Mouse (Mus musculus) right cerebral cortex, postnatal 4 days (tissue): ENCODE measurements around the gene Hist2h3b.
"Not testable (repeated sequence)": the region's sequence is repeated elsewhere in the genome, so short reads cannot be mapped to it uniquely, and the experiment has no call there.

Experiments
- DNase-seq: peaks from one replicate; pipeline ENCODE4 v3.0.0-alpha.2; 2022

Hist2h3b gene

GRCm38 (mm10) chr3:96239949-96240798, 28.3 kb upstream of the Hist2h3b start, which contains the start of gene Hist2h2aa2:
TSS of gene Hist2h2aa2 (minus strand) at chr3:96240276.
- DNase-seq: peak; percentile 87

- DNase-seq: no peak
Observed at GRCm38 (mm10) chr3:96240799-96241197, 27.7 kb upstream of the Hist2h3b start.

DNA sequence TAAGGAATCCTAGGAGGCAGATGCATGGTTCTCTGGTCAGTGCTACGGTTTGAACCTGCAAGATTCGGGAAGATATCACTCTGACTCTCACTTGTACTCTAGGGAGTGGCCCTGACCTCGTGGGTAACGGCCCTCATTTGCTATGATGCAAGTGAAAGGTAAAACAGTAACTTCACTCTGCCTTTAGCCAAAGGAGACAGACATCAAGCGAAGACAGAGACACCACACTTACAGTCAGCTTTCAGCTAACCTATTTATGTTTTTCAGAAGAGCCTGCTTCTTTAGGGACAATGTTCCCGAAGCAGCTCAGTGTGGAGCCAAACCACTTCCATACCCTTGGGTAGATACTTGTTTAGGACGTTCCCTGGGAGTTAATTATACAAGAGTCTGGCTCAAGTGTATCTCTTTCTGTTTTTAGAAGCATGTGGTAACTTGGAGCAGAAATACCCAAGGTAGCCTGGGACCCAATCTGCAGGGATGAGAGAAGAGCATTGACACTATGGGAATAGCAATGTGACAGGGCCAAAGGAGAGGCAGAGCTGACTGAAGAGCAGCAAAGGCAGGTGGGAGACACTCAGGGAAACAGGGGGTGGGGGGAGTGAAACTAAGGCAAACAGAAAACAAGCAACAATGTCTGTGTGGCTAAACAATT, 24.4 kb upstream of the Hist2h3b start:
- no peak for DNase-seq

DNA sequence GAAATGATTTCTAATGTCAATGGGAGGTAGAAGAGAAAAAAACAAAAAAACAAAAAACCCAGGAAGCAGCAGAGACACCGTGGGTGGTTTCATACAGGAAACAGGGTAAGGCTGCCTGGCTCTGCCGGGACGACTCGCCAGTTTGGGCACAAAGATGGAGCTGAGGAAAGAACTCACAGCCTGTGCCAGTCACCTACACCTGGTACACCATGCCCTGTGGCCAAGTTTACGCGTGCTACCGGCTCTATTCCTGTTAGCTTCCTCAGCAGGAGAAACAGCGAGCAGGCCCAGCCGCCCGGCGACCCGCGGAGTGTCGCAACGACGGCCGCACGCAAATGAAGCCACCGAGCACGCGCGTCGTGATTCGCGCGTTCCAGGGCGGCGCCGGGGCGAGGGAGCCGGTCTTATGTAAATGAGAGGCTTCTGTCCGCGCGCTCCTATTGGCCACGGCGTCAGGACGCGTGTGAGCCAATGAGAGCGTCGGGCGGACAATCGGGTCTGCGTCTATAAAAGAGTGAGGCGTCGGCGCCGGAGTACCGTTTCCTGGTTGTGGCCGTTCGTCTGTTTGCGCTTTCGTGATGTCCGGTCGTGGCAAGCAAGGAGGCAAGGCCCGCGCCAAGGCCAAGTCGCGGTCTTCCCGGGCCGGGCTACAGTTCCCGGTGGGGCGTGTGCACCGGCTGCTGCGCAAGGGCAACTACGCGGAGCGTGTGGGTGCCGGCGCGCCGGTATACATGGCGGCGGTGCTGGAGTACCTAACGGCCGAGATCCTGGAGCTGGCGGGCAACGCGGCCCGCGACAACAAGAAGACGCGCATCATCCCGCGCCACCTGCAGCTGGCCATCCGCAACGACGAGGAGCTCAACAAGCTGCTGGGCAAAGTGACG, 23.2 kb upstream of the Hist2h3b start, which contains the start of gene Hist2h2aa1:
Hist2h2aa1 (plus strand) TSS at position 495 of the 884 bp plus-strand sequence.
- DNase-seq: peak; percentile 78

- not testable (repeated sequence) for DNase-seq
Observed at GRCm38 (mm10) chr3:96246018-96246417, 22.4 kb upstream of the Hist2h3b start.

DNA sequence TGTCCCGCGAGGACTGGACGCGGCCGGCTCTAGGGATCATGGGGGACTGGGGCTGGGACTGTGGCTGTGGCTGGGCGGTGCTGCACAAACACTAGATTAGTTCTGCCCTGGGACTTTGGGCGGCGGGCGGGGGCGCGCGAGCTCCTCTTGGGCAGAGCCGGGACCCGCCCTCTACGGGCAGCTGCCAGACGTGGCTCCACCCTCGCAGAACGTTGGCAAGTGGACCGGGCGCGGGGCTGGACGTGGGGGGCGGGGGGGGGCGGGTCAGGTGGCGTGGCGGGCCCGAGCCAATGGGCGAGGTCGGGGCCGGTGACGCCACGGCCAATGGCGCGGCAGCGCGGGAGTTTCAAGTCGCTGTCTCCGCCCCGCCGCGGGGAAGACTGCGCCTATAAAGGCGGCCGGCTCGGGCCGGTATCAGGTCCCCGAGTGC, 22.0 kb upstream of the Hist2h3b start, which contains the start of gene Hist2h3c1:
Hist2h3c1 (plus strand) TSS at position 259 of the 430 bp plus-strand sequence.
- not testable (repeated sequence) for DNase-seq

DNA sequence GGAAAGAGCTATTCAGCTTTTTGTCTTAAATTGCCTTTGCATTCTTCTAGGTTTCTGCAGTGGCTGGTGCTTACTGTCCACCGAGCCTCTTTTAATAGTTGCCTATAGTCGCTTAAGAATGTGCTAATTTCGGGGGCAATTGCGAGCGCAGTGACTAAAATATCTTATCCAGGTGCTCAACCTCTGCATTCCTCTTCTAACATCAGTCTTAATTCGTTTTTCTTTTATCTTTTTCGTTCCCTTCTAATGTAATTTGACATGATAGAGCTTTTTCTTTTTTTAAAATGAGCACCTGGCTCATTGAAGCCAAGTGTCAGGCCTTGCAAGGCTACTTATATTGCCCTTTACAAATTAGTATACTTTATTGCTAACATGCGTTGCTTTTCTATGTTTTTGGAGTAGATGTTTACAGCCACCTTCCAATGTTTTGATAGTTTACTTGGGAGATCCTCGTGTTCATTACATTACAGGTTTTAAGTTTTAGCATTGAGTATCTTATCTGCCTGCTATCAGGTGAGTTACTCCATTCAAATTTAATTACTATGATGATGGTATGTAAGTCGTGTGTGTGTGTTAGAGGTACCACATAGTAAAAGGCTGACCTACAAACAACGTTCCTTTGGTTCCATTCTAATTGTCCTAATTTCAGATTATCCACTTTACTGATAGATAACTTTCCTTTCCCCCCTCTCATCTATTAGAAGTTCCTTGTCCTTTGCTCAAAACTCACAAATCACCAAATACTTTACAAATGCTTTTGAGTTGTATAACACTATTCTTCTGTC, 20.9 kb upstream of the Hist2h3b start:
- DNase-seq: no peak

DNA sequence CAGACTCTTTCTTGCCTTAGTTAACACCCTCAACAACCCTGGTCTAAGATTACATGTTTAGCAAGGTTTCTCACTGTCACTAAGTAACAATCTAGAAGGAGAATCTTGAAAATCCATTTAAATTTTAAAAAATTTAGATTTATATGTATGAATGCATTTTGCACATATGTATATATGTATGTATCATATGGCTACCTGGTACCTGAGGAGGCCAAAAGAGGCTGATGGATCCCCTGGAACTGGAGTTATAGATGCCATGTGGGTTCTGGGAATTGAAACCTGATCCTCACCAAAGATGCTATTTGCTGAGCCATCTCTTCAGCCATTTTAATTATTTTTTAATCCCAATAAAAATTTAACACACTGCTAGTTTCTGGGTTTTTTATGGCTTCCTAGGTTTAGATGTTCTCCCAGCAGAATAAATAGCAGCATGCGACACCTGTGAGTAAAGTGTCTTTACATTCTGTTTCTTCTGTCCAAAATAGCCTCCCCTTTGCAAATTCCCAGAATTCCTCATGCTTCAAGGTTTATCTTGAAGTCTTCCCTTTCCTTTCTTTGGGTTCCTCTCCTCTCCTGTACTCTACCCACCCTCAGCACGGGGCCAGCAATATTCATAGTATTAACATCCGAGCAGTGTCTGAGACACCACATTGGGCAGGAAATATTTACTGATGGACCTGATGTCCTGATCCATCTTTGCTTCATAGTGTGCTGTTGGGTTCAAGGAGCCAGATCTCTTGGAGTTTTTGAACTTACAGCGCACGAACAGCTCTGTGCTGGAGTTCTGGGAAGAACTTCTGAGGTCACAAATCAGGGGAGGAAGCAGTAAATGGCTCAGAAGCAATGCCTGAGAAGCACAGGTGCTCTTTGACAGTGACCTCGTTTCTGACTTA, 20.1 kb upstream of the Hist2h3b start:
- DNase-seq: no peak

DNA sequence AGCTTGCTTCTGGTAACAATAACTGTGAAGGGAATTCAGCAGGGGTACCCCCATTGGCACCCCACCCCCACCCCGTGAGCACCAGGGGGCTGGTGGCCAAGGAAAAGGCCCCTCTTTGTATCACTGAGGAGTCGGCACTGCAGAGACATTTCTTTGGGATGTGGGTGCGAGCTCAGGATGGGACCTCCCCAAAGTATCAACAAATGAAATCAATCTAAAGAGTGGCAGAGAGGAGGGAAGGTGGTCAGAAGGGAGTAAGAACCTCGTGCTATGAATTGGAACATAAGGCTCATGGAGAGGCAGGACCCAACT, 19.5 kb upstream of the Hist2h3b start:
- DNase-seq: no peak

DNA sequence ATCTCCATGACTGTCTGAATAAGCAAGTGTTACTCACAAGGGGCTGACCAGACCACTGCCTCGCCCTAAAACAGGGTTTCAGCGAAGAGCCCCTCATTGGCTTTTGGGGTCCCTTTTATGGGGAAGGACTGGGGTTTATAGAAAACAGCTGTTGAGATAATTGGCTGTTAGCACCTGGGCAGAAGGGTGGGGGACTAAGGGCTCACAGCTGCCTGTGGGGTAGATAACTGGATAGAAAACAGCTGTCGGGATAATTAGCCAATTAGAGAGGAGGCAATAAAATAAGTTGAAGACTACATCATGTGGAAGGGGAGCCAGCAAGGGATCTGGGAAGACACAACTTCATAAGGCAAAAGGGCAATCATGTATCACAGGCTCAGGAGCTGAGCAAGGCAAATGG, 17.6 kb upstream of the Hist2h3b start:
- no peak for DNase-seq

GRCm38 (mm10) chr3:96251787-96252186, 16.7 kb upstream of the Hist2h3b start:
- DNase-seq: no peak

DNA sequence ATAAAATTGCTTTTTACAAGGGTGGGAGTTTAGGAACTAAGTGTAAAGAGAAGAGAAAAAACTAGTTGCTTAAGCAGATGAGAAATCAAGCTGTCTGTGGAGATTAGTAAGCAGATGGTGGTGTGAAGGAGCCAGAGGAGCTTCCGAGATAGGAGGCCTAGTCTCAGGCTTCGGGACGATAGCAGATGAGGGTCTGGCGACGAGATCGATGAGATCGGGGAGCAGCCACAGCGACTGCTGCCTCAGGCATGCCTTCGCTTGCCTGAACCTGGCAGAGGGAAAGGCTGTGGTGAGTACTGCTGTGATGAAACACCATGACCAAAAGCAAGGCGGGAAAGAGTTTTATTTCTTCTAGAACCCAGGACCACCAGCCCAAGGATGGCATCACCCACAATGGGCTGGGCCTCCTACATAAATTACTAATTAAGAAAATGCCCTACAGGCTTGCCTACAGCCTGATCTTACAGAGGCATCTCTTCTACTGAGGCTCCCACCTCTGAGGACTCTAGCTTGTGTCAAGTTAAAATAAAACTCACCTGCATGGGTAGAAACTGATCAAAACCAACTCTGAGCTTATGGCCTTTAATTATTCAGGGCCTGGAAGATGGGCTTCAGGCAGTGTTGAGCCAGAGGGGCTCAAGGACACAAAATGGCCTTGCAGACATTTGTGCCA, 13.6 kb upstream of the Hist2h3b start:
- DNase-seq: no peak

GRCm38 (mm10) chr3:96255926-96256593, 12.4 kb upstream of the Hist2h3b start:
- no peak for DNase-seq

- no peak for DNase-seq
Observed at GRCm38 (mm10) chr3:96257190-96257589, 11.3 kb upstream of the Hist2h3b start.

DNA sequence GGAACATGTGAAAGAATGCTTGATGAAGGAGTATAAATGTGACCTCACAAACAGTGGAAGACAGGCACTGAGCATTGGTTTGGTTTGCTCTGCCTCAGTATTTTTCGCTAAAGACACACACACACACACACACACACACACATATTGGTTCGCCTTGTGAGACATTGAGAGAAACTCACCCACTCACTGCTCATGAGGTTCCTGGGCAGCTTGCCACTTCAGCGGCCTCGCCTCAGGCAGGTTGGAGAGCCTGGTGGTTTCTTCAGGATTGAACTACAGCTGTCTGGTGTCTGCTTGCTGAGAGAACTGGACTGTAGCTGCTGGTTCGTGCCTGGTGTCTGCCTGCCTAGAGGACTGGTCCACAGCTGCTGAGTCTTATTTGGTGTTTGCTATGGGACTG, 8.2 kb upstream of the Hist2h3b start:
- no peak for DNase-seq

GRCm38 (mm10) chr3:96261623-96262022, 6.8 kb upstream of the Hist2h3b start:
- DNase-seq: no peak

DNA sequence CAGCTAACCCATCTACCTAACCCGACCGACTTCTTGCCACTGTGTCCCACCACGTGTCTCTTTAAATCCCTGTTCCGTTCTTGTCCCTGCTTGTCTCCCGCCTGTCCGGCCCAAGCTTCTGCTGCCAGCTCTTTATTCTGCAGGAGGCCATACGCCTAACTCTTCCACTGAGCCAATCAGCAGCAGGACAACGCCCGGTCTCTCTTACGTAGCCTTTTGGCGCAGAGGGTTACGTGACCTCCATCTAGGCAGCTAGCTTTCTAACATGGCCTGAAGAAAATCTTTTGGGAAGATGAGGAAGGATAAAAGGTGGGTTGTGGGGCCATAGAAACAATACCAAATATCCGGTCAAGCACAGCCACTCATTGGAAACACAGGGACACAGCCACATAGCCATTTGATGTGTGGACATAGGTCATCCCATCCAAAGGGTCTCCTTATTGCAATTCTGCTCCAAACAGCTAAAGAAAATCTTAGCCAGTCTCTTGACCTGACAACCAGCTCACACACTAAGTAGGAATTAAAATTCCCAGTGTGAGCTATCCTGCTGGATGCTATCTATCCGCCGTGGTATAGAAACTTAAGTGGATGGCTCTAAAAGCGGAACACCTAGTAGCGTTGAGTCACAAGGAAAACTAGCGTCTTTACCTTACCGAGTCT, 6.1 kb upstream of the Hist2h3b start:
- peak; percentile 58 for DNase-seq

GRCm38 (mm10) chr3:96262979-96263550, 5.4 kb upstream of the Hist2h3b start, which contains the start of gene Hist2h4:
TSS of gene Hist2h4 (minus strand) at chr3:96263311.
- DNase-seq: peak; percentile 89
